Mouse (Mus musculus): ENCODE data around the gene Olah. TPM values are rescaled to one million over a fixed set of nuclear protein-coding genes. Genes with fewer than 3 reads are reported as not detected.

The Olah gene
- polyA plus RNA-seq, 1 experiment from 2014 or later, result not detected

DNA sequence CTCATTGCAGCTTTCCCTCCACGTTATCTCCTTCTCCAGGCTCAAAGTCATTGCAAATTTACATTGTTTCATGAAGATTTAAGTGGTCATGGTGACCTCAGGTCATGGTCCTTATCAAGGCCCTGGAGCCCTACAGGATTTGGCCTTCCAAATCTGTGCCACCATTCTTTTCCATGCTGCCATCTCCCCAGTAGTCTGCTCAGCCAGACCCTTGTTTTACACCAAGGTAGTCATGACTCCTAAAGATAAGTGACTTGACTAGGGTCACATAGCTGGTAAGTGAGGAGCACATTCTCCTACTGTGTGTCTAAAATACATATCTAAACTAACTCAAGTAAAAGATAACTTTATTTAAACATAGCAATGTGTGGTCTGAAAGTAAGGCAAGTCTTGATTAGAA, 104.8 kb downstream of the Olah start:
- no peak for ATAC-seq (ENCODE audit: low FRiP score)
- H3K9me3 ChIP-seq, result no peaks in the 10 kb centered on the region
- H3K36me3 ChIP-seq (replicated peaks), result no peaks in the 10 kb centered on the region
- no peak overlapping the region for H3K4me2 ChIP-seq
- no peak overlapping the region for H3K27ac ChIP-seq
- no peak overlapping the region for H3K4me3 ChIP-seq (replicated peaks)
- no peaks in the 10 kb centered on the region for H3K27me3 ChIP-seq
- WGBS, result 86% methylated on average over 1 of the region's 1 CpGs
- no peaks in the 10 kb centered on the region for H3K4me1 ChIP-seq
- H3K9ac ChIP-seq, result no peak overlapping the region

Other genes with a start within 250 kb of the Olah start
- gene Nmt2, start 113.0 kb downstream of the Olah start, polyA plus RNA-seq (2016; fragmentation: Nextera tagmentation; extraction: Ambion mirVana), result 64.2 and 66.9 TPM in 2 replicates
- gene Rpp38, start 64.6 kb downstream of the Olah start, polyA plus RNA-seq (2016; fragmentation: Nextera tagmentation; extraction: Ambion mirVana), result 16.8 and 17.6 TPM in 2 replicates
- 0.69 and 1.2 TPM in 2 replicates for gene Acbd7, start 61.0 kb downstream of the Olah start, polyA plus RNA-seq (2016; fragmentation: Nextera tagmentation; extraction: Ambion mirVana)
- 2.1 and 3.2 TPM in 2 replicates for gene Meig1, start 25.4 kb upstream of the Olah start, polyA plus RNA-seq (2016; fragmentation: Nextera tagmentation; extraction: Ambion mirVana)
- gene Dclre1c, start 26.9 kb upstream of the Olah start, polyA plus RNA-seq (2016; fragmentation: Nextera tagmentation; extraction: Ambion mirVana), result 7.7 and 8.7 TPM in 2 replicates
- 37.8 and 40.3 TPM in 2 replicates for gene Suv39h2, start 77.8 kb upstream of the Olah start, polyA plus RNA-seq (2016; fragmentation: Nextera tagmentation; extraction: Ambion mirVana)
- 11.1 and 11.4 TPM in 2 replicates for gene Gm45902, start 115.6 kb upstream of the Olah start, polyA plus RNA-seq (2016; fragmentation: Nextera tagmentation; extraction: Ambion mirVana)
- gene Hspa14, start 115.6 kb upstream of the Olah start, polyA plus RNA-seq (2016; fragmentation: Nextera tagmentation; extraction: Ambion mirVana), result 104 and 107 TPM in 2 replicates
- 0.08 TPM in 2 replicates for gene Cdnf, start 115.8 kb upstream of the Olah start, polyA plus RNA-seq (2016; fragmentation: Nextera tagmentation; extraction: Ambion mirVana)
- 44.2 and 49.3 TPM in 2 replicates for gene Fam107b, start 173.3 kb upstream of the Olah start, polyA plus RNA-seq (2016; fragmentation: Nextera tagmentation; extraction: Ambion mirVana)

All from forebrain, embryonic 12.5 days (tissue).